Mouse (Mus musculus): ENCODE results near the gene Ube2ql1. TPM values are rescaled to one million over a fixed set of nuclear protein-coding genes. Genes with fewer than 3 reads are reported as not detected.
A peak's percentile ranks its signal among the peaks of the same experiment; 100 is the strongest.

Ube2ql1 gene
- total RNA-seq, 2 experiments from 2014 or later = 220 to 221 TPM

GRCm38 (mm10) chr13:69706919-69707318 lies 32.8 kb downstream of the Ube2ql1 start:
- Histone ChIP-seq H3K27ac (no peak overlapping the region), H3K4me3 (no peak overlapping the region)
- no peak for TF ChIP-seq CTCF (IDR thresholded peaks at IDR 0.05)
- no peak for DNase-seq (ENCODE audit: extremely low spot score in 1 of 2, low spot score in 2 of 2)
- intact Hi-C loops (cut with DNase I) = no loop called here

GRCm38 (mm10) chr13:69703505-69703904 lies 36.2 kb downstream of the Ube2ql1 start:
- intact Hi-C loops (cut with DNase I) = no loop called here
- no peak for DNase-seq (ENCODE audit: extremely low spot score in 1 of 2, low spot score in 2 of 2)
- no peak for TF ChIP-seq CTCF (IDR thresholded peaks at IDR 0.05)
- Histone ChIP-seq H3K4me3 (no peak overlapping the region), H3K27ac (no peak overlapping the region)

GRCm38 (mm10) chr13:69701397-69701796 lies 38.3 kb downstream of the Ube2ql1 start:
- no peak for DNase-seq (ENCODE audit: extremely low spot score in 1 of 2, low spot score in 2 of 2)
- Histone ChIP-seq H3K27ac (no peak overlapping the region), H3K4me3 (no peak overlapping the region)
- intact Hi-C loops (cut with DNase I) = no loop called here
- no peak for TF ChIP-seq CTCF (IDR thresholded peaks at IDR 0.05)

- Histone ChIP-seq H3K27ac (no peak overlapping the region), H3K4me3 (no peak overlapping the region)
- intact Hi-C loops (cut with DNase I) = no loop called here
- no peak for TF ChIP-seq CTCF (IDR thresholded peaks at IDR 0.05)
- no peak for DNase-seq (ENCODE audit: extremely low spot score in 1 of 2, low spot score in 2 of 2)
Observed at GRCm38 (mm10) chr13:69700827-69701226, 38.9 kb downstream of the Ube2ql1 start.

GRCm38 (mm10) chr13:69696333-69696991 lies 43.2 kb downstream of the Ube2ql1 start:
- H3K4me3 ChIP-seq = peak overlapping the region; percentile 23; the same call in 1 of the 2 replicates
- H3K27ac ChIP-seq = no peak overlapping the region

GRCm38 (mm10) chr13:69691074-69691473 lies 48.6 kb downstream of the Ube2ql1 start:
- H3K27ac ChIP-seq = no peak overlapping the region
- intact Hi-C loops (cut with DNase I) = loop anchor here (2.0 to 10.0 kb wide), 3 partner anchors 544 to 892 kb away; no protein-coding TSS in a partner anchor
- no peak overlapping the region for H3K4me3 ChIP-seq
- peak; percentile 88 for TF ChIP-seq CTCF (IDR thresholded peaks at IDR 0.05)
- DNase-seq (ENCODE audit: extremely low spot score in 1 of 2, low spot score in 2 of 2) = peak; percentile 63 to 76

More at GRCm38 (mm10) chr13:69696333-69696991, 43.2 kb downstream of the Ube2ql1 start:
- TF ChIP-seq CTCF (IDR thresholded peaks at IDR 0.05) = peak; percentile 75
- intact Hi-C loops (cut with DNase I) = loop anchor here (2.0 to 10.0 kb wide), 2 partner anchors 42 to 848 kb away; partner anchors contain the start of gene Ube2ql1
- DNase-seq (ENCODE audit: extremely low spot score in 1 of 2, low spot score in 2 of 2) = peak; percentile 81 to 83

GRCm38 (mm10) chr13:69687023-69687422 lies 52.7 kb downstream of the Ube2ql1 start:
- intact Hi-C loops (cut with DNase I) = no loop called here
- H3K27ac ChIP-seq = no peak overlapping the region
- H3K4me3 ChIP-seq = no peak overlapping the region
- TF ChIP-seq CTCF (IDR thresholded peaks at IDR 0.05) = peak; percentile 45
- no peak for DNase-seq (ENCODE audit: extremely low spot score in 1 of 2, low spot score in 2 of 2)

- DNase-seq (ENCODE audit: extremely low spot score in 1 of 2, low spot score in 2 of 2) = no peak
- intact Hi-C loops (cut with DNase I) = no loop called here
- no peak overlapping the region for H3K27ac ChIP-seq
- no peak for TF ChIP-seq CTCF (IDR thresholded peaks at IDR 0.05)
- H3K4me3 ChIP-seq = no peak overlapping the region
Observed at GRCm38 (mm10) chr13:69685406-69685818, 54.3 kb downstream of the Ube2ql1 start.

- Histone ChIP-seq H3K27ac (no peak overlapping the region), H3K4me3 (no peak overlapping the region)
- peak in 1 of 2 experiments; percentile 3 for DNase-seq (ENCODE audit: extremely low spot score in 1 of 2, low spot score in 2 of 2)
- intact Hi-C loops (cut with DNase I) = no loop called here
- TF ChIP-seq CTCF (IDR thresholded peaks at IDR 0.05) = no peak
Observed at GRCm38 (mm10) chr13:69673921-69674618, 65.6 kb downstream of the Ube2ql1 start.

GRCm38 (mm10) chr13:69673197-69673920 lies 66.3 kb downstream of the Ube2ql1 start:
- no peak overlapping the region for H3K4me3 ChIP-seq
- no peak for TF ChIP-seq CTCF (IDR thresholded peaks at IDR 0.05)
- peak in 1 of 2 experiments; percentile 4 for DNase-seq (ENCODE audit: extremely low spot score in 1 of 2, low spot score in 2 of 2)
- no peak overlapping the region for H3K27ac ChIP-seq
- intact Hi-C loops (cut with DNase I) = no loop called here

- TF ChIP-seq CTCF (IDR thresholded peaks at IDR 0.05) = no peak
- H3K27ac ChIP-seq = no peak overlapping the region
- DNase-seq (ENCODE audit: extremely low spot score in 1 of 2, low spot score in 2 of 2) = peak in 1 of 2 experiments; percentile 5
- H3K4me3 ChIP-seq = no peak overlapping the region
- intact Hi-C loops (cut with DNase I) = no loop called here
Observed at GRCm38 (mm10) chr13:69672565-69672964, 67.1 kb downstream of the Ube2ql1 start.

GRCm38 (mm10) chr13:69672121-69672520 lies 67.6 kb downstream of the Ube2ql1 start:
- TF ChIP-seq CTCF (IDR thresholded peaks at IDR 0.05) = no peak
- peak in 1 of 2 experiments; percentile 6 for DNase-seq (ENCODE audit: extremely low spot score in 1 of 2, low spot score in 2 of 2)
- H3K27ac ChIP-seq = no peak overlapping the region
- no peak overlapping the region for H3K4me3 ChIP-seq
- intact Hi-C loops (cut with DNase I) = no loop called here
